Mouse (Mus musculus) intestine, embryonic 14.5 days (tissue): ENCODE results near the gene Rnf216. TPM values are rescaled to one million over a fixed set of nuclear protein-coding genes. Genes with fewer than 3 reads are reported as not detected.
A peak's percentile ranks its signal among the peaks of the same experiment; 100 is the strongest.

Experiments
- ATAC-seq: fragments of 200-750 bp; cut with Nextera tagmentation; replicated peaks from 2 replicates; pipeline ENCODE4 v1.8.0; 2017; ENCODE audit warnings: low read depth, moderate number of reproducible peaks, moderate TSS enrichment, moderate library complexity; ENCODE audit not compliant: low FRiP score, low TSS enrichment
- DNase-seq: peaks from one replicate; pipeline ENCODE4 v3.0.0-alpha.2; 2018; ENCODE audit warnings: low spot score
- H3K27ac ChIP-seq: fragments of 300-500 bp; sonication (generic); 2 replicates; pipeline ENCODE4 v1.5.1; 2014; ENCODE audit warnings: low read depth, mild to moderate bottlenecking, control low read depth
- H3K27me3 ChIP-seq: fragments of 300-500 bp; sonication (generic); replicated peaks from 2 replicates; pipeline ENCODE4 v1.6.1; 2014; ENCODE audit warnings: low read length, control low read depth; ENCODE audit not compliant: control insufficient read depth, insufficient read depth
- H3K36me3 ChIP-seq: fragments of 300-500 bp; sonication (generic); 2 replicates; pipeline ENCODE4 v1.6.1; 2014; ENCODE audit warnings: low read length, control low read depth; ENCODE audit not compliant: control insufficient read depth, insufficient read depth
- H3K4me1 ChIP-seq: fragments of 300-500 bp; sonication (generic); replicated peaks from 2 replicates; pipeline ENCODE4 v1.6.1; 2014; ENCODE audit warnings: low read length, control low read depth, mixed read lengths; ENCODE audit not compliant: control insufficient read depth, insufficient read depth
- H3K4me2 ChIP-seq: fragments of 300-500 bp; sonication (generic); 2 replicates; pipeline ENCODE4 v1.6.1; 2014; ENCODE audit warnings: low read length
- H3K4me3 ChIP-seq: fragments of 300-500 bp; sonication (generic); 2 replicates; pipeline ENCODE4 v1.5.1; 2014; ENCODE audit warnings: low read depth, low read length, control low read depth, mixed read lengths
- H3K9ac ChIP-seq: fragments of 300-500 bp; sonication (generic); 2 replicates; pipeline ENCODE4 v1.6.1; 2014; ENCODE audit warnings: mild to moderate bottlenecking, low read length
- H3K9me3 ChIP-seq: fragments of 300-500 bp; sonication (generic); 2 replicates; pipeline ENCODE4 v1.6.1; 2016; ENCODE audit warnings: low read length, control low read depth; ENCODE audit not compliant: control insufficient read depth
- WGBS: fragments of 180-500 bp; shearing (Covaris S2); extraction: QIAGEN DNeasy Blood & Tissue Kit; methylation state at CpG from one replicate; pipeline ENCODE4 v1.1.7; 2014; 5-methylcytosine and 5-hydroxymethylcytosine counted together
- polyA plus RNA-seq: library from polyadenylated mRNA; unstranded; fragments of >200 nt; fragmentation: Nextera tagmentation; extraction: Ambion mirVana; gene quantifications from 2 replicates; pipeline ENCODE4 v1.2.1, GENCODE M21; 2014

Rnf216 gene
- polyA plus RNA-seq, 1 experiment from 2014 or later = 32.0 TPM

- ATAC-seq (no peak), DNase-seq (no peak)
- H3K9ac ChIP-seq = no peak overlapping the region
- H3K9me3 ChIP-seq = no peaks in the 10 kb centered on the region
- no peak overlapping the region for H3K4me3 ChIP-seq
- H3K4me2 ChIP-seq = no peak overlapping the region
- H3K27ac ChIP-seq = no peak overlapping the region
- H3K4me1 ChIP-seq = peaks cover 9% of the 10 kb centered on the region; the same call in 1 of the 2 replicates
- WGBS = 89% methylated on average over 14 of the region's 14 CpGs
- no peaks in the 10 kb centered on the region for H3K36me3 ChIP-seq
- no peaks in the 10 kb centered on the region for H3K27me3 ChIP-seq
Measured at GRCm38 (mm10) chr5:142958464-142958863, 154.3 kb downstream of the Rnf216 start.

GRCm38 (mm10) chr5:142956956-142957703, 155.7 kb downstream of the Rnf216 start:
- no peak overlapping the region for H3K27ac ChIP-seq
- no peaks in the 10 kb centered on the region for H3K9me3 ChIP-seq
- H3K9ac ChIP-seq = no peak overlapping the region
- H3K4me3 ChIP-seq = no peak overlapping the region
- DNase-seq (no peak), ATAC-seq (no peak)
- no peaks in the 10 kb centered on the region for H3K36me3 ChIP-seq
- no peaks in the 10 kb centered on the region for H3K27me3 ChIP-seq
- H3K4me2 ChIP-seq = no peak overlapping the region
- 57% methylated on average over 6 of the region's 6 CpGs for WGBS
- peaks cover 6% of the 10 kb centered on the region; the same call in 1 of the 2 replicates for H3K4me1 ChIP-seq

- H3K4me1 ChIP-seq = no peaks in the 10 kb centered on the region; the same call in 1 of the 2 replicates
- no peaks in the 10 kb centered on the region for H3K27me3 ChIP-seq
- no peak overlapping the region for H3K4me3 ChIP-seq
- H3K9ac ChIP-seq = no peak overlapping the region
- H3K9me3 ChIP-seq = no peaks in the 10 kb centered on the region
- H3K27ac ChIP-seq = no peak overlapping the region
- H3K36me3 ChIP-seq = no peaks in the 10 kb centered on the region
- 75% methylated on average over 3 of the region's 3 CpGs for WGBS
- no peak for DNase-seq
- no peak overlapping the region for H3K4me2 ChIP-seq
- ATAC-seq = no peak
Measured at GRCm38 (mm10) chr5:142953641-142954040, 159.2 kb downstream of the Rnf216 start.

- WGBS = 84% methylated on average over 6 of the region's 6 CpGs
- no peak for ATAC-seq
- H3K27me3 ChIP-seq = no peaks in the 10 kb centered on the region
Measured at GRCm38 (mm10) chr5:142950405-142950804, 162.4 kb downstream of the Rnf216 start.

GRCm38 (mm10) chr5:142949580-142949979, 163.2 kb downstream of the Rnf216 start:
- Histone ChIP-seq H3K9me3 (no peaks in the 10 kb centered on the region), H3K4me1 (no peaks in the 10 kb centered on the region; the same call in 1 of the 2 replicates), H3K4me3 (no peak overlapping the region), H3K27me3 (no peaks in the 10 kb centered on the region), H3K27ac (no peak overlapping the region), H3K9ac (no peak overlapping the region), H3K36me3 (no peaks in the 10 kb centered on the region), H3K4me2 (no peak overlapping the region)
- ATAC-seq = no peak
- no peak for DNase-seq
- 37% methylated on average over 6 of the region's 6 CpGs for WGBS

More at GRCm38 (mm10) chr5:142950405-142950804, 162.4 kb downstream of the Rnf216 start:
- no peak overlapping the region for H3K27ac ChIP-seq
- no peak overlapping the region for H3K4me3 ChIP-seq
- no peak overlapping the region for H3K4me2 ChIP-seq
- DNase-seq = no peak
- no peaks in the 10 kb centered on the region for H3K9me3 ChIP-seq
- no peaks in the 10 kb centered on the region for H3K36me3 ChIP-seq
- no peaks in the 10 kb centered on the region; the same call in 1 of the 2 replicates for H3K4me1 ChIP-seq
- no peak overlapping the region for H3K9ac ChIP-seq

GRCm38 (mm10) chr5:142947460-142947859, 165.3 kb downstream of the Rnf216 start:
- no peaks in the 10 kb centered on the region for H3K27me3 ChIP-seq
- no peaks in the 10 kb centered on the region; the same call in 1 of the 2 replicates for H3K4me1 ChIP-seq
- H3K4me3 ChIP-seq = no peak overlapping the region
- ATAC-seq (no peak), DNase-seq (no peak)
- H3K4me2 ChIP-seq = no peak overlapping the region
- WGBS = 55% methylated on average over 7 of the region's 7 CpGs
- no peaks in the 10 kb centered on the region for H3K36me3 ChIP-seq
- H3K27ac ChIP-seq = no peak overlapping the region
- H3K9me3 ChIP-seq = no peaks in the 10 kb centered on the region
- no peak overlapping the region for H3K9ac ChIP-seq

- Histone ChIP-seq H3K27me3 (no peaks in the 10 kb centered on the region), H3K9ac (no peak overlapping the region), H3K4me2 (no peak overlapping the region), H3K4me3 (no peak overlapping the region), H3K9me3 (no peaks in the 10 kb centered on the region), H3K4me1 (no peaks in the 10 kb centered on the region; the same call in 1 of the 2 replicates), H3K36me3 (no peaks in the 10 kb centered on the region), H3K27ac (no peak overlapping the region)
- 52% methylated on average over 8 of the region's 8 CpGs for WGBS
- ATAC-seq = 0 out of 2 replicates have a peak, but pooled peaks have one; percentile 21
- peak; percentile 61 for DNase-seq
Measured at GRCm38 (mm10) chr5:142944979-142945682, 167.7 kb downstream of the Rnf216 start.
